Mouse (Mus musculus) cortical plate, adult 2 months (tissue): ENCODE results near the gene Marveld1. TPM values are rescaled to one million over a fixed set of nuclear protein-coding genes. Genes with fewer than 3 reads are reported as not detected.
A peak's percentile ranks its signal among the peaks of the same experiment; 100 is the strongest.

ENCODE experiments used
- H3K27ac ChIP-seq: fragments of 200-500 bp; 2 replicates; pipeline ENCODE4 v1.5.1; 2012; ENCODE audit warnings: low read length, control low read depth, inconsistent platforms; ENCODE audit not compliant: insufficient read depth
- H3K4me1 ChIP-seq: fragments of 200-500 bp; 2 replicates; pipeline ENCODE4 v1.6.1; 2011; ENCODE audit warnings: low read length; ENCODE audit not compliant: control insufficient read depth, insufficient read depth
- H3K4me3 ChIP-seq: fragments of 200-500 bp; 2 replicates; pipeline ENCODE4 v1.5.1; 2011; ENCODE audit warnings: mild to moderate bottlenecking, low read length, control low read depth; ENCODE audit not compliant: insufficient read depth
- CTCF ChIP-seq: fragments of 200-500 bp; IDR thresholded peaks from 2 replicates; pipeline ENCODE4 v1.5.1; 2011; ENCODE audit warnings: mild to moderate bottlenecking, control low read depth, low read length; ENCODE audit not compliant: insufficient read depth; ENCODE audit errors: extremely low read depth
- POLR2A ChIP-seq: fragments of 200-500 bp; IDR thresholded peaks from 2 replicates; pipeline ENCODE4 v1.6.1; 2011; ENCODE audit warnings: mild to moderate bottlenecking, low read length, control low read depth; ENCODE audit not compliant: insufficient read depth; ENCODE audit errors: extremely low read depth
- polyA plus RNA-seq: library from polyadenylated mRNA; depleted of rRNA; stranded (reverse); fragments of >200 nt; gene quantifications from 2 replicates; pipeline ENCODE4 v1.2.3, GENCODE M21; 2012; rRNA removed

Marveld1 gene
- polyA plus RNA-seq, 1 experiment, result 14.4 TPM

- no peak overlapping the region for H3K4me3 ChIP-seq
- H3K27ac ChIP-seq, result no peak overlapping the region
- TF ChIP-seq POLR2A (no peak), CTCF (peak; percentile 25; the same call in 1 of the 2 replicates)
- H3K4me1 ChIP-seq, result no peaks in the 10 kb centered on the region
Measured at GRCm38 (mm10) chr19:42197066-42197465, 49.9 kb downstream of the Marveld1 start.

- Histone ChIP-seq H3K4me1 (no peaks in the 10 kb centered on the region), H3K27ac (no peak overlapping the region), H3K4me3 (no peak overlapping the region)
- TF ChIP-seq POLR2A (no peak), CTCF (no peak)
Measured at GRCm38 (mm10) chr19:42198026-42198425, 50.8 kb downstream of the Marveld1 start.

Other genes with a start within 250 kb of the Marveld1 start
- gene Pgam1, start 235.5 kb upstream of the Marveld1 start, polyA plus RNA-seq, result 738 and 764 TPM in 2 replicates
- 27.8 and 28.6 TPM in 2 replicates for gene Exosc1, start 214.0 kb upstream of the Marveld1 start, polyA plus RNA-seq
- 70.0 and 71.7 TPM in 2 replicates for gene Zdhhc16, start 213.9 kb upstream of the Marveld1 start, polyA plus RNA-seq
- gene Mms19, start 166.2 kb upstream of the Marveld1 start, polyA plus RNA-seq, result 44.3 and 52.0 TPM in 2 replicates
- 14.9 and 17.4 TPM in 2 replicates for gene Ubtd1, start 165.6 kb upstream of the Marveld1 start, polyA plus RNA-seq
- 0.33 and 0.45 TPM in 2 replicates for gene Ankrd2, start 111.4 kb upstream of the Marveld1 start, polyA plus RNA-seq
- gene Hoga1, start 101.8 kb upstream of the Marveld1 start, polyA plus RNA-seq, result 1.4 and 1.9 TPM in 2 replicates
- gene 4933411K16Rik, start 95.2 kb upstream of the Marveld1 start, polyA plus RNA-seq, result 0.08 and 0.13 TPM in 2 replicates
- gene Morn4, start 61.0 kb upstream of the Marveld1 start, polyA plus RNA-seq, result 84.2 and 91.9 TPM in 2 replicates
- 56.8 and 57.0 TPM in 2 replicates for gene Pi4k2a, start 56.9 kb upstream of the Marveld1 start, polyA plus RNA-seq
- 36.3 and 41.1 TPM in 2 replicates for gene Avpi1, start 18.3 kb upstream of the Marveld1 start, polyA plus RNA-seq
- gene Zfyve27, start 16.6 kb downstream of the Marveld1 start, polyA plus RNA-seq, result 107 and 126 TPM in 2 replicates
- 1.2 and 1.9 TPM in 2 replicates for gene Sfrp5, start 54.9 kb downstream of the Marveld1 start, polyA plus RNA-seq
- gene Golga7b, start 100.2 kb downstream of the Marveld1 start, polyA plus RNA-seq, result 115 and 123 TPM in 2 replicates